In the genomic region with DNA sequence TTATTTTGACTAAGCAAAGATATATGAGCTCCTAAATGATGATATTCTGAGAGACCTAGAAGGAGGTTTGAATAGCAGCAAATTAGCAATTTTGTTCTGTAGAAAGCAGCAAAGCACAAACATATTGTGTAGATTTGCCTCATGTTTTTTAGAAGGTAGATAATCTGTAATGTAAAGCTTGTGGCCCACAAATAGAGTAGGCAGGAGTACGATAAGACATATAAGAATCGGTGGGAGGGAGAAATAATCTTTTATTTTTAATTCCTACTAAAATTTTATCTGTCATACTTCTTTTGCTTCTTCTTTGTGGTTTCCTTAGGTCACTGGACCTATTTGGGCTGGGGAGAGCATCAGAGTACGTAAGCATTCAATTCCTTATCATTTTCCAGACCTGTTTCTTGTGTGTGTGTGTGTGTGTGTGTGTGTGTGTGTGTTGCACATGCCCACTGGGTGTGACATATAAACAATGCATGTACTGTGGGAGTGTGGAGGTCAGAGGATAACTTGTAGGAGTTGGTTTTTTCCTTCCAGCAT, we compare ENCODE assay signal across 31 mouse cellular contexts.
"Had no signal": no experiment of that assay in that cellular context is flagged by ENCODE, and none has a peak within 500 bp of the region (broad histone marks: within the 10 kb centered on the region; RNA-seq: fewer than 3 reads in every experiment).

No protein-coding gene starts in this region.

- H3K4me1 ChIP-seq: heart, embryonic 10.5 days; heart, embryonic 12.5 days; heart, embryonic 15.5 days; hindbrain, embryonic 15.5 days; intestine, embryonic 15.5 days; kidney, embryonic 15.5 days had no signal

- H3K9ac ChIP-seq: heart, embryonic 12.5 days; heart, embryonic 13.5 days; heart, embryonic 15.5 days; hindbrain, embryonic 12.5 days; hindbrain, embryonic 13.5 days; hindbrain, embryonic 14.5 days; hindbrain, embryonic 15.5 days; intestine, embryonic 15.5 days; kidney, embryonic 15.5 days had no signal

- H3K27me3 ChIP-seq: heart, embryonic 12.5 days; hindbrain, embryonic 12.5 days; hindbrain, embryonic 13.5 days; hindbrain, embryonic 15.5 days; intestine, embryonic 15.5 days; kidney, embryonic 15.5 days had no signal

- H3K36me3 ChIP-seq: heart, embryonic 10.5 days; heart, embryonic 12.5 days; heart, embryonic 13.5 days; heart, embryonic 15.5 days; hindbrain, embryonic 12.5 days; intestine, embryonic 15.5 days; kidney, embryonic 15.5 days had no signal

- DNase-seq: heart, postnatal 10 days; heart, postnatal 14 days; heart, postnatal 36 days; heart, postnatal 4 days; kidney, adult 11 months; kidney, adult 18-20 months; kidney, adult 2 months; kidney, adult 8-10 months; kidney, adult 9 months; kidney, postnatal 10 days; kidney, postnatal 14 days; kidney, postnatal 25 days; kidney, postnatal 36 days; kidney, postnatal 4 days; layer of hippocampus, adult 9-11 months; layer of hippocampus, postnatal 36 days had no signal

- H3K9me3 ChIP-seq: heart, embryonic 10.5 days; heart, embryonic 12.5 days; heart, embryonic 13.5 days; heart, embryonic 15.5 days; hindbrain, embryonic 10.5 days; hindbrain, embryonic 12.5 days; hindbrain, embryonic 13.5 days; hindbrain, embryonic 15.5 days; intestine, embryonic 15.5 days; kidney, embryonic 15.5 days had no signal

- H3K27ac ChIP-seq: heart, embryonic 10.5 days; heart, embryonic 13.5 days; heart, embryonic 15.5 days; hindbrain, embryonic 10.5 days; hindbrain, embryonic 12.5 days; hindbrain, embryonic 13.5 days; hindbrain, embryonic 14.5 days; hindbrain, embryonic 15.5 days; hindbrain, postnatal 0 days; intestine, embryonic 15.5 days; kidney, embryonic 15.5 days; kidney, postnatal 0 days; layer of hippocampus, adult 2 months; left cerebral cortex, adult 2 months had no signal

- H3K4me3 ChIP-seq: heart, embryonic 10.5 days; heart, embryonic 12.5 days; heart, embryonic 13.5 days; heart, embryonic 15.5 days; hindbrain, embryonic 10.5 days; hindbrain, embryonic 12.5 days; hindbrain, embryonic 13.5 days; hindbrain, embryonic 15.5 days; intestine, embryonic 15.5 days; kidney, embryonic 15.5 days; layer of hippocampus, adult 2 months; left cerebral cortex, adult 2 months had no signal
